Mouse (Mus musculus): ENCODE results near the gene Gm44596.

DNA sequence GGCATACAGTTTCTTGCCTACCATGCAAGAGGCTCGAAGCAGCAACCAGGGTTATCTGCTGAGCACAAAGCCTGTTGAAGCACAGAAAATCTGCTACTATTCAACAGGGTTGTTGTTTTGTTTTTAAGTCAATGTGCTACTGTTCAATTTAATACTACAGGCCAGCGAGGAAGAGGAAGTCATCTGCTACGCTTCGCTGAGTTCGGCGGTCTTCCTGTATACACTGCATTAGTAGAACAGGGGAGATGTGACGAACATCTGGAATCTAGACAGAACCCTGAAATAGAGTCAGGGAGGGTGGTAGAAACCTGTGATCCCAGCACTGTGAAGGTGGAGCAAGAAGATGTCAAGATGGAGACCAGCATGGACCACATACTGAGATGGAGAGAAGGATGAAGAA, 8.4 kb downstream of the Gm44596 start:
- TF ChIP-seq POU5F1 (IDR thresholded peaks at IDR 0.05; ENCODE audit: borderline replicate concordance, low read length): no peak
- no peak for TF ChIP-seq CTCF (conservative IDR thresholded peaks at IDR 0.05; ENCODE audit: low read length)
